Mouse (Mus musculus) B cell, adult 2 months (primary cell): Measurements from ENCODE around the gene Nsmce4a.

ENCODE experiments used
- DNase-seq, 2 experiments: peaks; one replicate each; pipeline ENCODE4 v3.0.0; 2022

Nsmce4a gene

DNA sequence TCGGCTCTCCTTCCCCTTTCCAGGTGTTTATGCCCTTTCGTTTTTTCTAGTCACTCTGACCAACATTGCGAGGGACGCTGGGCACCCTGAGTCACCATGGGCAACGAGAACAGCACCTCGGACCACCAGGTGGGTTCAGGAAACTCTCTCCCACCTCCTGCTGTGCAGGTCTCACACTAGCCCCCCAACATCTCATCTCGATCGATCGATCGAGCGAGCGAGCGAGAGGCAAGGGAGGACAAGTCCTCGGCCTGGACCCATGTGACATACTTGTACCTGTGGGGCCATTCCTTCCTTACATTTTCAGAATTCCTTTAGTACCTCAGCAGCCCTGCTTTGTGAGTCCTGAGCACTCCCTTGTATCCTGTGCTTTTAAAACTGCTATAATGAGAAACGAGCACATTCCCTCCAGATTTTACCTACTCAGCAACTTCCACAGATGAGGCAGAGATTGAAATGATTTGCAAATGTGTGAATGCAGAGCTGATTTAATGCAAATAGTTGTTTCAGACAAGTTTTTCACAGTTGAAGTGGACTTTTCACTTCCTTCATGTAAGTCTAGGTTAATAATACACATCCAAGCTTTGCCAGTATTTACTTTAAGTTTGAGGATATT, 4.6 kb upstream of the Nsmce4a start, which contains the start of gene Tacc2:
Tacc2 (plus strand) TSS at position 51 of the 616 bp plus-strand sequence.
- no peak for DNase-seq

DNA sequence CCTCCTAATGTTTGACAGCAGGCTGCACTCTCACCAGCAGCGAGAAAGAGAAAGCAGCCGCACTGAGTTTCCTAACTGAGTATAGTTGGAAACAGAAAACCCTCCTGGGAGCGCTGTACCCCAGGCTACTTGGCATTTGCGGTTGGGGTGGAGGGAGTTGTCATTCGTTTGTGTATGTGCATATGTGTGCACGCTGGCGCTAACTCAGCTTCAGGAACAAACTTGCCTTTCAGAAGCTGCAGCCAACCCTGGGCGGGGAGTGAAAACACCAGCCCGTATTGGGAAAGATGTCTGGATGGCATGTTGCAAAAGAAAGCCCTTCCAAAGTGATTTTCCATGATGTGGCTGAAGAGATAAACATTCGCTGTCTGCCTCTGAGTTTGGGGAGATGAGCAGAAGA, 4.1 kb upstream of the Nsmce4a start:
- no peak for DNase-seq

DNA sequence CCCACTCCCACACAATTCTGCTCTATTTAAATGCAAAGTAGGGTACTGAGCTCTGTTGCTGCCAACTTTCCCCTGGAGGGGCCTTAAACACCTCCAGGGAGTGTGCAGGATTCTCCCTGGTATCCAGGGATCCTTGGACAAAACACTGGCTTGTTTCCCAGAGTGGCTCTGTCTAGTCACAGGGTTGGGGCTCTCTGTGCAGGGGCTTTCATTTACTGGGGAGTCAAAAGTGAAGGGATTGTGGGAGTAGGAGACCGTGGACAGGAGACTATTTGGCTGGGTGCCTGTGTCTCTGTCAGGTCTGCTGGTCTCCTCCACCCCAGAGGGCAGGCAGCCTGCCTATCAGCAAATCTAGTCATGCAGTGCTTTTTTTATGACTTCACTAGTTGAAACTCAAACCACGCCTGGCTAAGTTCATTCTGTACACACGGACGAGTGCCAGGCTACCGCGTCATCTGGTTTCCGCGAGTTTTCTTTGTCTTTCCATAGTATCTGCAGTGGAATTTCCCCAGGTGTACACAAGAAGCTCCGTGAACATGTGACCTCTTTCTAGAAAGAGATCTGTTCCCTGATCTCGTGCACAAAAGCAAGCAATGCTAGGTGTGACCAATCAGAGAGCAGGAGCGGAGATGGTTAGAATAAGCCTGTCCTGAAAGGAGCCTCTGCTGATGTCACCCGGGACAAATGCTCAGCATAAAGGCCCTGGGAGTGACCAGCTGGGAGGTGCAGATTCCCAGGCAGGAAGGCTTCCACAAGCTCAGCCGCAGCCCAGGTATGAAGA, 1.5 kb upstream of the Nsmce4a start:
- no peak for DNase-seq

DNA sequence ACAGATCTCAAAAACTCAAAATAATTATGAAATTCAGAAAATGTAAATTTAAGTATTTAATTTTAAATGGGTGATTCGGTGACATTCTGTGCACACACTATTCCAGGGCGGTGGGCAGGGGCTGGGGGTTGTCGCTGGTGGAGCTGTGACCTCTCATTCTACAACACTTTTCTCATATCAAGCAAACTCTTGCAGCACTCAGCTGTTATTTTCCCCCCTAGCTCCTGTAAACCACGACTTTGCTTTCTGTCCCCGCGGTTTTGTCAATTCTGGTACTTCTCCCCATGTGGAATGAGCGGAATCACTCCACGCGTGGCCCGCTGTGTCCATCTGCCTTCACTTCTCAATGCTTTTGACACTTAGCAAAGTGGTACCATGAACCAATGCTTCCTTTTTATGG, 828 bp upstream of the Nsmce4a start:
- DNase-seq = no peak

DNA sequence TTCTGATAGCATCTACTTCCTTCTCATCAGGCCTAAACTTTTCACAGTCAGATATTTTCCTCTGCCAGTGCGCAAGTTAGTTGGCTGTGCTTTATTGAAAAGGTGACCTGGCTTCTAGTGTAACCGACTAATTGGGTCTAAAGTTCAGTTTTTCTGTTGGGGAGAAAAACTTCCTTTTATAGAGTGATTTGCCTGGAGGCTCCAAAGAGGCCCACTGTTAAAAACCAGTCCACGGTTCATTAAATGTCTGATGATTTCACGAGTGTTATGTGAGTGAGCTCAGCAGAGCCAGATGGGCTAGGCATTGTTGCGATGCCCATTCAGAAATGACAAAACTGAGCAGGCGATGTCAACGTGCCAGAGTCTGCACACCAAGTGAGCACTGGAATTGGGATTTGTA, 2.4 kb downstream of the Nsmce4a start:
- DNase-seq = no peak

DNA sequence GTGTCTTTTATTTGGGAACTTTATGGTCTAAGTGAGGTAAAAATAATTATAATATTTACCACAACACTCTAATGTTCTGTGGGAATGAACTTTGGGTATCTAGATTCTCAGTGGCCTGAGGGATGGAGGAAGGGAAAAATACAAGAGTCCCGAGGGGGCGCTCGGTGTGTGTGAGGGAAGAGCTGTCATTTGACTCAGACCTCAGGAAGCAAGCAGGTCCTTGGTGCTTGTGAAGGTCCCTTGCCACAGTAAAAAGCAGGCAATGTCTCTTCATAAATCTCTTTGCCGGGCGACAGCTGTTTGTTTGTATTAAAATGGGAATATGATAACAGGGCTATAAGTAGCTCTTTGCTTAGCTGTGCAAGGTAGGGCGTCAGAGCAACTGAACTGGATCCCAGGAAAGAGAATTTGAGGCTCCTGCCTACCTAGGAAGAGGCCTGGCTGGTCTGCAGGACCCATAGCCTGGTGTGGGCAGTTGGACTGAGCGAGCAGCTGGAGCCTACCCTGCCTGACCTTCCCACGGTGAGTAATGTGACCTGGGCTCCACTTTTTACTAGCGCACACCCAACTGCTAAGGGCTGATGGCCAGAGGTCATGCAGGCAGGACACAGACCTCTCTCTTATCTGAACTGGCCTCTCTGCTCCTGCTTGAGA, 4.0 kb downstream of the Nsmce4a start:
- no peak for DNase-seq

DNA sequence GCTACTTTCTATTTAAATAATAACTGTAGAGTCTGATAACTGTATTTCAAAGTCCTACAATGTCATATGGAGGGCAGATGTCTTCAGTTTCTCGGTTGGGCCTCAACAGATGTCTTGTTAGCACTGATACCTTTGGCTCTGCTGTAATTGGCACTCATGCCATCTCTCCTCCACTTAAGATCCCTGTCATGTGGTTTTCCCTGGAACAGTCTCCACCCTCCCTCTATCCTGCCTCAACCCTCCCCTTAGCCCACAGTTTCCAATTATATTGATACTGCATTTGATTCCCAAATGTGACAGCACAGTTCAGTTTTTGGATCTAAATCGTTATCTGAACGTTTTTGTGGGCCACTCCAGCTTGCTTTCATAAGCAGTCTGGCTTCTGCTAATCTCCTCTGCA, 8.3 kb downstream of the Nsmce4a start:
- no peak for DNase-seq

DNA sequence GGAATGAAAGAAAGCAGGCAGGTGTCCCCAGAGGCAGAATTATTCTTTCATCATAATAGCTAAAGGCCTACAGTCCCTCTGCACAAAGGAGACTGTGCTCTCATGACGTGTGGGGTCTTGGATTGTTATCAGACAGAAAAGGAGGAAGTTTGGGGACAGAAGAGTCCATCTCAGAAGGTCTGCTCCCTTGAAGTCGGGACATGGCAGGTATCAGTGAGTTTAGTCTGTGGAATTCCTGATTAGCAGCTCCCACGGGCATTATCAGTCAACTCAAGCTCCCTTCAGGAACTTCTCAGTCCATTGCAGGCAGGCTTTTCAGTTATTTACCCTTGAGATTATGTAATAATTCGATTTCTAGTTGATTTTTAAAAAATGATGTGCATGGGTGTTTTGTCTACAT, 9.0 kb downstream of the Nsmce4a start:
- DNase-seq = no peak

DNA sequence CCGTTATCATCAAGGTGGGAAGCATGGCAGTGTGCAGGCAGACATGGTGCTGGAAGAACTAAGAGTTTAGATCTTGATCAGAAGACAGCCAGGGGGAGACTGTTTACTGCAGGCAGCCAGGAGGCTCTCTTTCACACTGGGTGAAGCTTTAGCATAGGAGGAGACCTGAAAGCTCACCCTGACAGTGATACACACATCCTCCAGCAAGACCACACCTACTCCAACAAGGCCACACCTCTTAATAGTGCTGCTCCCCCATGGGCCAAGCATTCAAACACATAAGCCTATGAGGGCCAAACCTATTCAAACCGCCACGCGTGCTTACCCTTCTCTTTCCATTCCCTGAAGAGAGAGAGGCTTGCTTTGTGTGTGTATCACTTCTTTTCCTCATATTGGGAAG, 9.6 kb downstream of the Nsmce4a start:
- DNase-seq = no peak

GRCm38 (mm10) chr7:130560933-130561332, 12.0 kb downstream of the Nsmce4a start:
- no peak for DNase-seq

- no peak for DNase-seq
These were observed 14.3 kb downstream of the Nsmce4a start for GRCm38 (mm10) chr7:130558592-130558991.

DNA sequence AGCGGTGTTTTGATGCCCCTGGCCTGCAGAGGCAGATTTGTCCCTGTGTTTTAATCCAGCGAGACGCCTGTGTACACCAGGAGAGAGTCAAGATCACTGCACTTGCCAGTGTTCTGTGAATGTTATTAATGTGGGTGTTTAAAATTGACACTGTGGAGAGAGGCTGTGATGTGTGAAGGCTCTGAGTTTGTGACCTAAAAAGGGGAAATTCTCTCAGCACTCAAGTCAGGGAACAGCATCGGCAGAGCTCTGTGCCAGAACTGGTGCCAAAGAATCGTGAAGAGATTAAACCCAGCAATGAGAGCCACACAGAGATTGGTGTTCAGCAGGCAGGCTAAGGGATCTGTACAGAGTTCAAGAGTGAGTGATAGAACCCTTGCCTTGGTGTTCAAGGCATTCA, 17.3 kb downstream of the Nsmce4a start:
- no peak for DNase-seq

GRCm38 (mm10) chr7:130553321-130553720, 19.6 kb downstream of the Nsmce4a start:
- no peak for DNase-seq

DNA sequence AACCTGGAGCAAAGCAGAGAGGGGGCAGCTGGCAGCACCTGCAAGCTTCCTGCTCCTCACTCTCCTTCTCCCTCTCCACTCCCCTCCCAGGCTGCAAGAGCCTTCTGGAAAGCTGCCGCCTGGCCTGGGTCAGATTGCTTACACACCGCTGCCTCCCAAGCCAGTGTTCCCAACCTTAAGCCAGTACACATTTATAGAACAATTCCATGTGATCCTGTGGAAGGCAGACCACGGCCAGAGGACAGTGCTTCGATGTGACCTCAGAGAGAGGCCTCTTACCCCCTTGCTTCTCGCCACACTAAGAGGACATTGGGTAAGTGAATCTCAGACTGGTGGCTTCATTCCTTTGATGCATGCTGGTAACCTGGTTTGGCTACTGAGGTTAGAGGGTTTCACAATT, 20.1 kb downstream of the Nsmce4a start:
- no peak for DNase-seq

- DNase-seq = peak in 1 of 2 experiments; percentile 38
These were observed 25.2 kb downstream of the Nsmce4a start for GRCm38 (mm10) chr7:130547635-130548175.

- peak; percentile 97 to 98 for DNase-seq
These were observed 26.0 kb downstream of the Nsmce4a start for GRCm38 (mm10) chr7:130546791-130547484.

- DNase-seq = no peak
These were observed 26.5 kb downstream of the Nsmce4a start for GRCm38 (mm10) chr7:130546421-130546790.

GRCm38 (mm10) chr7:130545893-130546292, 27.0 kb downstream of the Nsmce4a start:
- no peak for DNase-seq

- DNase-seq = no peak
These were observed 27.5 kb downstream of the Nsmce4a start for GRCm38 (mm10) chr7:130545401-130545800.

- no peak for DNase-seq
These were observed 29.7 kb downstream of the Nsmce4a start for GRCm38 (mm10) chr7:130543181-130543580.

DNA sequence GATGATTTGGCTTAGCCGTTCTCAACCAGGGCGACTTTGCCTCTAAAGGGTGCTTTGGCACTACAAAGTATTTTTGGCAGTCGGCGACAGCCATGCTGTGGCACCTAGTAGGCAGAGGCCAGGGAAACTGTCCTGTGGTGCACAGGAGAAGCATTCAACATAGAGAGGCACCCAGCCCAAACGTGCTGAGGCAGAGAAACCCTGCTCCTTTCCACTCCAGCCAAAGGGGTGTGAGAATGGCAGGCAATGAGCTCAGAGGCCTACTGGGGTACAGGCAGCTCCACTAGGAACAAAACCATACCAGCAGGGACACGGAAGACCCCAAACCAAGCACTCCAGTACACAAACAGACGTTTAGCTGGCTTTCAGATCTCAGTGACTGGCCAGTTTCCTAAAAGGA, 32.7 kb downstream of the Nsmce4a start:
- no peak for DNase-seq

DNA sequence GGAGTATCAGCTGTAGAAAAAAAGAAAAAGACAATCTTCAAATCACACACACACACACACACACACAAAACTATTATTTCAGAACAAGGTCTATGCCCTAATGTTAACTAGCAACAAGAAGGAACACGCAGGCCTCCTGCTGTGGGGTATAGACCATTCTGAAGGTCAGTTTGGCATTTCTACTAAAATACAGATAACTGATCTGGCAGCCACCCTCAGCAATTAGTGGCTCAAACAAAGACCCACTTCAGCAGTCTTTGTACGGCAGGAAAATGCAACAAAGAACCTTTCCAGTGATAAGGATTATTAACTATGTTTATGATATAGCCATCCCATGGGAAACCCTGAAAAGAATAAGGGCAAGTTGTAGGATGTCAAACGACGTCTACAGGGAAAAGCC, 35.9 kb downstream of the Nsmce4a start:
- DNase-seq = no peak

GRCm38 (mm10) chr7:130535174-130535573, 37.7 kb downstream of the Nsmce4a start:
- DNase-seq = no peak
